In genomic region chr12:83112901-83113628, GRCm38 (mm10) we compare ENCODE assay signal across 10 mouse cellular contexts.
DNase-seq lines count a peak whose midpoint lies in the region; ATAC-seq lines count a peak whose summit lies in the region.
"Had no signal": no experiment of that assay in that cellular context is flagged by ENCODE, and none has a peak within 500 bp of the region (broad histone marks: within the 10 kb centered on the region; RNA-seq: fewer than 3 reads in every experiment).

No protein-coding gene starts in this region.

- no peak overlapping the region for H3K4me2 ChIP-seq in hindbrain, embryonic 16.5 days (ENCODE audit: low read length)
- H3K4me2 ChIP-seq in hindbrain, embryonic 11.5 days (replicated peaks; ENCODE audit: low read depth, low read length): no peak overlapping the region
- peak overlapping the region; percentile 53 for H3K4me2 ChIP-seq in liver, embryonic 12.5 days
- H3K4me2 ChIP-seq in midbrain, embryonic 16.5 days (ENCODE audit: low read length): no peak overlapping the region
- H3K4me2 ChIP-seq: embryonic facial prominence, embryonic 12.5 days; limb, embryonic 15.5 days had no signal

- peaks cover 8% of the 10 kb centered on the region for H3K4me1 ChIP-seq in hindbrain, embryonic 16.5 days (ENCODE audit: control insufficient read depth, insufficient read depth, low read depth, low read length)
- no peaks in the 10 kb centered on the region for H3K4me1 ChIP-seq in hindbrain, embryonic 11.5 days (replicated peaks; ENCODE audit: control insufficient read depth, insufficient read depth, low read length)
- peaks cover 42% of the 10 kb centered on the region for H3K4me1 ChIP-seq in liver, embryonic 12.5 days
- H3K4me1 ChIP-seq in midbrain, embryonic 16.5 days (ENCODE audit: control insufficient read depth, insufficient read depth, low read length): peaks cover 12% of the 10 kb centered on the region
- H3K4me1 ChIP-seq: embryonic facial prominence, embryonic 12.5 days; limb, embryonic 15.5 days had no signal

- H3K9ac ChIP-seq in hindbrain, embryonic 16.5 days (ENCODE audit: low read depth, low read length): peak overlapping the region; percentile 20; the same call in 1 of the 2 replicates
- no peak overlapping the region for H3K9ac ChIP-seq in hindbrain, embryonic 11.5 days (ENCODE audit: low read depth, low read length)
- H3K9ac ChIP-seq in liver, embryonic 12.5 days: peak overlapping the region; percentile 4; the same call in 1 of the 2 replicates
- no peak overlapping the region for H3K9ac ChIP-seq in midbrain, embryonic 16.5 days (ENCODE audit: low read depth, low read length)
- H3K9ac ChIP-seq: embryonic facial prominence, embryonic 12.5 days; limb, embryonic 15.5 days had no signal

- no peak overlapping the region for H3K4me3 ChIP-seq in hindbrain, embryonic 16.5 days (ENCODE audit: low read length)
- H3K4me3 ChIP-seq in hindbrain, embryonic 11.5 days (ENCODE audit: low read depth, low read length): no peak overlapping the region
- H3K4me3 ChIP-seq in liver, embryonic 12.5 days: no peak overlapping the region
- no peak overlapping the region for H3K4me3 ChIP-seq in midbrain, embryonic 16.5 days (ENCODE audit: low read depth, low read length)
- H3K4me3 ChIP-seq: embryonic facial prominence, embryonic 12.5 days; limb, embryonic 15.5 days had no signal

- no peak overlapping the region; the same call in 1 of the 2 replicates for H3K27ac ChIP-seq in hindbrain, embryonic 16.5 days (ENCODE audit: low read depth, low read length)
- H3K27ac ChIP-seq in hindbrain, embryonic 11.5 days (ENCODE audit: low read depth, low read length): no peak overlapping the region
- H3K27ac ChIP-seq in liver, embryonic 12.5 days: peak overlapping the region; percentile 70
- H3K27ac ChIP-seq in midbrain, embryonic 16.5 days (ENCODE audit: low read length): peak overlapping the region; percentile 35; the same call in 1 of the 2 replicates
- H3K27ac ChIP-seq: embryonic facial prominence, embryonic 12.5 days; kidney, postnatal 0 days; limb, embryonic 15.5 days had no signal

- 58% methylated on average over 6 of the region's 6 CpGs for WGBS in hindbrain, embryonic 16.5 days
- 73% methylated on average over 6 of the region's 6 CpGs for WGBS in hindbrain, embryonic 11.5 days
- 19% methylated on average over 6 of the region's 6 CpGs for WGBS in liver, embryonic 12.5 days (ENCODE audit: insufficient replicate concordance)
- 53% methylated on average over 6 of the region's 6 CpGs for WGBS in midbrain, embryonic 16.5 days

- DNase-seq in hindbrain, embryonic 11.5 days (ENCODE audit: low spot score): no peak
- DNase-seq in c-Kit-positive CD71-positive TER-119-positive erythroid progenitor cells, embryonic 14.5 days (ENCODE audit: low spot score): peak; percentile 57
- DNase-seq in right cerebral cortex, adult 18-20 months: no peak
- DNase-seq in thymus, postnatal 36 days: no peak

- H3K9me3 ChIP-seq in hindbrain, embryonic 16.5 days (ENCODE audit: control insufficient read depth, low read length): no peaks in the 10 kb centered on the region
- H3K9me3 ChIP-seq in hindbrain, embryonic 11.5 days (ENCODE audit: control insufficient read depth, low read length): no peaks in the 10 kb centered on the region
- H3K9me3 ChIP-seq in liver, embryonic 12.5 days (replicated peaks): no peaks in the 10 kb centered on the region
- H3K9me3 ChIP-seq in midbrain, embryonic 16.5 days (replicated peaks; ENCODE audit: control insufficient read depth, low read length, poor library complexity, severe bottlenecking): no peaks in the 10 kb centered on the region
- H3K9me3 ChIP-seq: embryonic facial prominence, embryonic 12.5 days; limb, embryonic 15.5 days had no signal

- 0 out of 2 replicates have a peak, but pooled peaks have one; percentile 17 for ATAC-seq in hindbrain, embryonic 16.5 days
- ATAC-seq in hindbrain, embryonic 11.5 days (ENCODE audit: low FRiP score): no peak
- peak; percentile 92 for ATAC-seq in liver, embryonic 12.5 days
- ATAC-seq in midbrain, embryonic 16.5 days: no peak

- no peaks in the 10 kb centered on the region for H3K27me3 ChIP-seq in hindbrain, embryonic 16.5 days (replicated peaks; ENCODE audit: control insufficient read depth, insufficient read depth, low read length)
- no peaks in the 10 kb centered on the region for H3K27me3 ChIP-seq in hindbrain, embryonic 11.5 days (ENCODE audit: control insufficient read depth, insufficient read depth, low read length)
- no peaks in the 10 kb centered on the region for H3K27me3 ChIP-seq in liver, embryonic 12.5 days (replicated peaks)
- no peaks in the 10 kb centered on the region for H3K27me3 ChIP-seq in midbrain, embryonic 16.5 days (ENCODE audit: control insufficient read depth, insufficient read depth, low read depth, low read length)
- H3K27me3 ChIP-seq: embryonic facial prominence, embryonic 12.5 days had no signal

- no peaks in the 10 kb centered on the region for H3K36me3 ChIP-seq in hindbrain, embryonic 16.5 days (ENCODE audit: control insufficient read depth, insufficient read depth, low read length)
- no peaks in the 10 kb centered on the region for H3K36me3 ChIP-seq in hindbrain, embryonic 11.5 days (ENCODE audit: control insufficient read depth, insufficient read depth, low read length)
- no peaks in the 10 kb centered on the region for H3K36me3 ChIP-seq in liver, embryonic 12.5 days
- H3K36me3 ChIP-seq in midbrain, embryonic 16.5 days (ENCODE audit: control insufficient read depth, insufficient read depth, low read length): no peaks in the 10 kb centered on the region
- H3K36me3 ChIP-seq: embryonic facial prominence, embryonic 12.5 days; limb, embryonic 15.5 days had no signal

Comparison
In these comparisons a context has a peak if more than half of its experiments do, and no peak if none do; other contexts are left out.
1. ATAC-seq: peak in hindbrain, embryonic 16.5 days (single experiment) and liver, embryonic 12.5 days (single experiment); none in hindbrain, embryonic 11.5 days (single experiment) and midbrain, embryonic 16.5 days (single experiment).
2. H3K9ac ChIP-seq: peak in hindbrain, embryonic 16.5 days (single experiment) and liver, embryonic 12.5 days (single experiment); none in hindbrain, embryonic 11.5 days (single experiment) and midbrain, embryonic 16.5 days (single experiment).
3. H3K27ac ChIP-seq: peak in liver, embryonic 12.5 days (single experiment) and midbrain, embryonic 16.5 days (single experiment); none in hindbrain, embryonic 16.5 days (single experiment) and hindbrain, embryonic 11.5 days (single experiment).